8 mouse cellular contexts compared by ENCODE assay signal in the genomic region with DNA sequence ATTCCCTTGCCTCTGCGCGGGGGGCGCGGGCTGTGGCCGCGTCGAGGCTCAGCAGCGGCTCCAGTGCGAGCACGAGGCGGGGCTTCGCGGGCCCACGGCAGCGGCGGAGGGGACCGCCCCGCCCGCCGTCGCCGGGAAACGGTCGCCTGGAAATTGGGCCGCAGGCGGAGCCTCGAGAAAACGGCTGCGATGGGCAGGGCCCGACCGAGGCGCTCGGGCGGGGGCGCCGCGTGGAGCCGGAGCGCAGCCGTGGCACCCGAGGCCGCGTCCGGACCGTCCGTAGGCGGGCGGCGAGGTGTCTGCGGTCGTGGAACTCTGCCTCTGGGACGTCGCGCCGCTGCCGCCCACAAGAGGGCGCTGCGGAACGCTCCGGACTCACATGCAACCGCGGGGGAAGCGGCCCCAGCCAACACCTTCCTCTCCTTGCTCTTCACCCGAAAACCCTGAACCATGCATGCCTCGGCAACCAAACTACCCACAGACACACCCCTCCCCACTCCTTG. TPM values are rescaled to one million over a fixed set of nuclear protein-coding genes. Genes with fewer than 3 reads are reported as not detected.
A peak's percentile ranks its signal among the peaks of the same experiment; 100 is the strongest.
DNase-seq lines count a peak whose midpoint lies in the region; ATAC-seq lines count a peak whose summit lies in the region.

A gene (minus strand): TSS at position 52 of the 503 bp plus-strand sequence.

- H3K4me3 ChIP-seq in hindbrain, embryonic 16.5 days (ENCODE audit: low read length), result peak within 1 kb of the TSS; percentile 83

- H3K9ac ChIP-seq in hindbrain, embryonic 16.5 days (ENCODE audit: low read depth, low read length), result peak within 1 kb of the TSS; percentile 72

- H3K27ac ChIP-seq in hindbrain, embryonic 16.5 days (ENCODE audit: low read depth, low read length), result no peak within 1 kb of the TSS

- peak; percentile 30 for ATAC-seq in hindbrain, embryonic 16.5 days

- H3K4me2 ChIP-seq in hindbrain, embryonic 16.5 days (ENCODE audit: low read length), result peak within 1 kb of the TSS; percentile 88

- peaks cover 2% of the 10 kb centered on the region; the same call in 1 of the 2 replicates for H3K9me3 ChIP-seq in hindbrain, embryonic 16.5 days (ENCODE audit: control insufficient read depth, low read length)

- peaks cover 34% of the 10 kb centered on the region for H3K36me3 ChIP-seq in hindbrain, embryonic 16.5 days (ENCODE audit: control insufficient read depth, insufficient read depth, low read length)

- H3K27me3 ChIP-seq in hindbrain, embryonic 16.5 days (replicated peaks; ENCODE audit: control insufficient read depth, insufficient read depth, low read length), result peaks cover 40% of the 10 kb centered on the region

- WGBS in hindbrain, embryonic 16.5 days, result 2% methylated on average over 49 of the region's 65 CpGs

- DNase-seq in R1 (ENCODE audit: low read depth, low spot score), result peak; percentile 81
- peak; percentile 93 to 95 for DNase-seq in cerebellum, postnatal 25 days
- DNase-seq in gastrocnemius, adult 18-20 months (ENCODE audit: low spot score), result peak; percentile 77
- peak; percentile 83 for DNase-seq in left cerebral cortex, adult 11 months (ENCODE audit: low spot score)
- DNase-seq in lung, postnatal 4 days, result peak; percentile 87 to 88
- DNase-seq in retina, postnatal 7 days (ENCODE audit: low read depth, low spot score), result peak; percentile 74
- peak; percentile 79 for DNase-seq in urinary bladder, adult 2 months (ENCODE audit: low spot score)

- H3K4me1 ChIP-seq in hindbrain, embryonic 16.5 days (ENCODE audit: control insufficient read depth, insufficient read depth, low read depth, low read length), result peaks cover 32% of the 10 kb centered on the region

RNA-seq across cellular contexts. Expression of the gene that starts here (rescaled TPM):
- total RNA-seq in gastrocnemius, adult 18-20 months (2021), result under 1 TPM in 1 of 2 experiments, not detected in 1; 0.47 TPM
- 18.7 and 22.6 TPM in 2 replicates for polyA plus RNA-seq in hindbrain, embryonic 16.5 days (2015; fragmentation: Nextera tagmentation; extraction: Ambion mirVana)
- 11.8 and 15.0 TPM in 2 replicates for polyA plus RNA-seq in urinary bladder, adult 2 months (2012; rRNA removed)

Comparison
In these comparisons a context has a peak if more than half of its experiments do, and no peak if none do; other contexts are left out.
1. Peak in DNase-seq in gastrocnemius, adult 18-20 months; RNA of the gene not detected or under 1 TPM.